Mouse (Mus musculus) intestine, postnatal 0 days (tissue): ENCODE results near the gene Rftn2. TPM values are rescaled to one million over a fixed set of nuclear protein-coding genes. Genes with fewer than 3 reads are reported as not detected.
A peak's percentile ranks its signal among the peaks of the same experiment; 100 is the strongest.

ENCODE experiments used
- ATAC-seq: fragments of 200-750 bp; cut with Nextera tagmentation; 2 replicates; pipeline ENCODE4 v1.8.0; 2017; ENCODE audit warnings: mild to moderate bottlenecking, moderate TSS enrichment, moderate library complexity
- H3K27ac ChIP-seq: fragments of 300-500 bp; sonication (generic); 2 replicates; pipeline ENCODE4 v1.5.1; 2014; ENCODE audit warnings: mild to moderate bottlenecking, low read depth, low read length, moderate library complexity
- H3K27me3 ChIP-seq: fragments of 300-500 bp; sonication (generic); replicated peaks from 2 replicates; pipeline ENCODE4 v1.6.1; 2014; ENCODE audit warnings: low read length, mixed read lengths; ENCODE audit not compliant: control insufficient read depth, insufficient read depth
- H3K36me3 ChIP-seq: fragments of 300-500 bp; sonication (generic); 2 replicates; pipeline ENCODE4 v1.6.1; 2014; ENCODE audit warnings: mild to moderate bottlenecking, moderate library complexity; ENCODE audit not compliant: control insufficient read depth, insufficient read depth
- H3K4me1 ChIP-seq: fragments of 300-500 bp; sonication (generic); replicated peaks from 2 replicates; pipeline ENCODE4 v1.6.1; 2014; ENCODE audit warnings: antibody characterized with exemption, low read length, mixed read lengths; ENCODE audit not compliant: control insufficient read depth, insufficient read depth
- H3K4me2 ChIP-seq: fragments of 300-500 bp; sonication (generic); replicated peaks from 2 replicates; pipeline ENCODE4 v1.6.1; 2014; ENCODE audit warnings: low read depth, mild to moderate bottlenecking, moderate library complexity
- H3K4me3 ChIP-seq: fragments of 300-500 bp; sonication (generic); 2 replicates; pipeline ENCODE4 v1.5.1; 2014; ENCODE audit warnings: low read depth, low read length
- H3K9ac ChIP-seq: fragments of 300-500 bp; sonication (generic); 2 replicates; pipeline ENCODE4 v1.6.1; 2014; ENCODE audit warnings: mild to moderate bottlenecking, low read depth, low read length
- H3K9me3 ChIP-seq: fragments of 300-500 bp; sonication (generic); 2 replicates; pipeline ENCODE4 v1.6.1; 2016; ENCODE audit warnings: mixed run types; ENCODE audit not compliant: control insufficient read depth
- CTCF ChIP-seq: sonication (generic); IDR thresholded peaks from 2 replicates; pipeline ENCODE4 v1.5.1; 2016; ENCODE audit warnings: low read depth, mild to moderate bottlenecking, control low read depth, antibody characterized with exemption, moderate library complexity
- WGBS: fragments of 180-500 bp; shearing (Covaris S2); extraction: QIAGEN DNeasy Blood & Tissue Kit; methylation state at CpG from one replicate; pipeline ENCODE4 v1.1.7; 2014; 5-methylcytosine and 5-hydroxymethylcytosine counted together
- polyA plus RNA-seq: library from polyadenylated mRNA; unstranded; fragments of >200 nt; fragmentation: Nextera tagmentation; extraction: Ambion mirVana; gene quantifications from 2 replicates; pipeline ENCODE4 v1.2.1, GENCODE M21; 2015

The Rftn2 gene
- polyA plus RNA-seq, 1 experiment from 2014 or later: 3.4 TPM

GRCm38 (mm10) chr1:55225398-55225797, 1.2 kb downstream of the Rftn2 start:
- H3K27me3 ChIP-seq: no peaks in the 10 kb centered on the region
- peak overlapping the region; percentile 34 for H3K9ac ChIP-seq
- H3K36me3 ChIP-seq: no peaks in the 10 kb centered on the region
- peak overlapping the region; percentile 71 for H3K4me2 ChIP-seq
- H3K4me1 ChIP-seq: no peaks in the 10 kb centered on the region
- no peak overlapping the region for H3K27ac ChIP-seq
- no peak for ATAC-seq
- H3K4me3 ChIP-seq: peak overlapping the region; percentile 50
- 55% methylated on average over 3 of the region's 3 CpGs for WGBS
- no peak for TF ChIP-seq CTCF
- H3K9me3 ChIP-seq: no peaks in the 10 kb centered on the region

GRCm38 (mm10) chr1:55224111-55224510, 2.5 kb downstream of the Rftn2 start:
- Histone ChIP-seq H3K4me1 (no peaks in the 10 kb centered on the region), H3K9ac (no peak overlapping the region), H3K9me3 (no peaks in the 10 kb centered on the region), H3K27ac (no peak overlapping the region), H3K4me3 (no peak overlapping the region), H3K36me3 (no peaks in the 10 kb centered on the region), H3K4me2 (peak overlapping the region; percentile 71; the same call in 1 of the 2 replicates), H3K27me3 (no peaks in the 10 kb centered on the region)
- 78% methylated on average over 11 of the region's 11 CpGs for WGBS
- ATAC-seq: no peak
- TF ChIP-seq CTCF: no peak

GRCm38 (mm10) chr1:55223026-55223425, 3.6 kb downstream of the Rftn2 start:
- Histone ChIP-seq H3K9ac (no peak overlapping the region), H3K27me3 (no peaks in the 10 kb centered on the region), H3K36me3 (no peaks in the 10 kb centered on the region), H3K4me2 (no peak overlapping the region), H3K9me3 (no peaks in the 10 kb centered on the region), H3K4me3 (no peak overlapping the region), H3K4me1 (no peaks in the 10 kb centered on the region), H3K27ac (no peak overlapping the region)
- TF ChIP-seq CTCF: no peak
- 89% methylated on average over 7 of the region's 7 CpGs for WGBS
- no peak for ATAC-seq

GRCm38 (mm10) chr1:55221352-55221751, 5.2 kb downstream of the Rftn2 start:
- WGBS: 67% methylated on average over 4 of the region's 4 CpGs
- Histone ChIP-seq H3K4me3 (no peak overlapping the region), H3K36me3 (no peaks in the 10 kb centered on the region), H3K27ac (no peak overlapping the region), H3K4me2 (no peak overlapping the region), H3K4me1 (0 out of 2 replicates have a peak, but pooled peaks cover 2% of the 10 kb centered on the region), H3K9ac (no peak overlapping the region), H3K27me3 (no peaks in the 10 kb centered on the region), H3K9me3 (no peaks in the 10 kb centered on the region)
- TF ChIP-seq CTCF: no peak
- no peak for ATAC-seq

- Histone ChIP-seq H3K4me1 (peaks cover 2% of the 10 kb centered on the region; the same call in 1 of the 2 replicates), H3K27ac (no peak overlapping the region), H3K27me3 (no peaks in the 10 kb centered on the region), H3K36me3 (no peaks in the 10 kb centered on the region), H3K4me2 (no peak overlapping the region), H3K9ac (no peak overlapping the region), H3K4me3 (no peak overlapping the region), H3K9me3 (no peaks in the 10 kb centered on the region)
- TF ChIP-seq CTCF: no peak
- ATAC-seq: 0 out of 2 replicates have a peak, but pooled peaks have one; percentile 41
- 11% methylated on average over 2 of the region's 2 CpGs for WGBS
Measured at GRCm38 (mm10) chr1:55217191-55217590, 9.4 kb downstream of the Rftn2 start.

- H3K27ac ChIP-seq: peak overlapping the region; percentile 21; the same call in 1 of the 2 replicates
Measured at GRCm38 (mm10) chr1:55215185-55215813, 11.3 kb downstream of the Rftn2 start.

More at GRCm38 (mm10) chr1:55215185-55215813, 11.3 kb downstream of the Rftn2 start:
- Histone ChIP-seq H3K9ac (no peak overlapping the region), H3K9me3 (no peaks in the 10 kb centered on the region), H3K4me2 (no peak overlapping the region), H3K4me3 (no peak overlapping the region), H3K27me3 (no peaks in the 10 kb centered on the region), H3K4me1 (peaks cover 2% of the 10 kb centered on the region; the same call in 1 of the 2 replicates), H3K36me3 (no peaks in the 10 kb centered on the region)
- no peak for TF ChIP-seq CTCF
- ATAC-seq: no peak
- 57% methylated on average over 11 of the region's 11 CpGs for WGBS
